Mouse (Mus musculus): Measurements from ENCODE around the gene Zfr. TPM values are rescaled to one million over a fixed set of nuclear protein-coding genes. Genes with fewer than 3 reads are reported as not detected.

The Zfr gene
- total and polyA plus RNA-seq, 3 experiments, result 47.5 to 89.8 (median 84.9) TPM

- no peaks in the 10 kb centered on the region for H3K27me3 ChIP-seq (replicated peaks)
- no peak overlapping the region for H3K4me3 ChIP-seq (replicated peaks in 1 of 3; ENCODE audit: low read depth in 2 of 3, low read length in 2 of 3, poor library complexity in 1 of 3)
- H3K79me2 ChIP-seq (replicated peaks; ENCODE audit: control insufficient read depth, extremely low read depth, insufficient read depth, poor library complexity, severe bottlenecking), result peaks cover 17% of the 10 kb centered on the region
- dilution Hi-C loops (cut with MboI; ENCODE audit: extremely low pct_ligation_motif_present, extremely low pct_unique_long_range_greater_than_20kb, low sequenced_read_pairs) (no loop called here), in situ Hi-C loops (cut with MboI; ENCODE audit: low pct_ligation_motif_present, low pct_unique_long_range_greater_than_20kb, low sequenced_read_pairs) (no loop called here)
- H3K9ac ChIP-seq (ENCODE audit: insufficient read depth, low read depth), result no peak overlapping the region
- H3K4me1 ChIP-seq (ENCODE audit: control insufficient read depth in 1 of 2, insufficient read depth in 2 of 2), result peaks cover 34 to 57% of the 10 kb centered on the region in 2 experiments
- no peak overlapping the region for H3K27ac ChIP-seq (ENCODE audit: insufficient read depth, low read depth)
- H3K9me3 ChIP-seq (replicated peaks; ENCODE audit: low read length), result no peaks in the 10 kb centered on the region
- peaks cover 0 to 21% of the 10 kb centered on the region in 2 experiments for H3K36me3 ChIP-seq (replicated peaks in 1 of 2; ENCODE audit: control insufficient read depth in 1 of 2, insufficient read depth in 1 of 2, low read length in 1 of 2)
- TF ChIP-seq MAZ (IDR thresholded peaks at IDR 0.05; ENCODE audit: low read depth, low read length) (no peak), ZC3H11A (IDR thresholded peaks at IDR 0.05; ENCODE audit: low read depth, low read length) (no peak), MAX (IDR thresholded peaks at IDR 0.05; ENCODE audit: low read length) (no peak), IRF4 (IDR thresholded peaks at IDR 0.05; ENCODE audit: low read depth, low read length) (no peak)
- H3K4me2 ChIP-seq (ENCODE audit: insufficient read depth, low read depth, poor library complexity, severe bottlenecking), result no peak overlapping the region
- DNase-seq (ENCODE audit: extremely low read depth), result no peak
Measured at GRCm38 (mm10) chr15:12217849-12218248, 100.2 kb downstream of the Zfr start.

GRCm38 (mm10) chr15:12218583-12219382 lies 101.2 kb downstream of the Zfr start:
- no peak overlapping the region for H3K9ac ChIP-seq (ENCODE audit: insufficient read depth, low read depth)
- in situ Hi-C loops (cut with MboI; ENCODE audit: low pct_ligation_motif_present, low pct_unique_long_range_greater_than_20kb, low sequenced_read_pairs), result no loop called here
- peaks cover 14% of the 10 kb centered on the region; the same call in 1 of the 2 replicates for H3K79me2 ChIP-seq (replicated peaks; ENCODE audit: control insufficient read depth, extremely low read depth, insufficient read depth, poor library complexity, severe bottlenecking)
- DNase-seq (ENCODE audit: extremely low read depth), result no peak
- peaks cover 30 to 49% of the 10 kb centered on the region in 2 experiments for H3K4me1 ChIP-seq (ENCODE audit: control insufficient read depth in 1 of 2, insufficient read depth in 2 of 2)
- no peak overlapping the region for H3K27ac ChIP-seq (ENCODE audit: insufficient read depth, low read depth)
- H3K9me3 ChIP-seq (replicated peaks; ENCODE audit: low read length), result no peaks in the 10 kb centered on the region
- H3K4me3 ChIP-seq (replicated peaks in 1 of 3; ENCODE audit: low read depth in 2 of 3, low read length in 2 of 3, poor library complexity in 1 of 3), result no peak overlapping the region
- H3K4me2 ChIP-seq (ENCODE audit: insufficient read depth, low read depth, poor library complexity, severe bottlenecking), result no peak overlapping the region
- no peaks in the 10 kb centered on the region for H3K27me3 ChIP-seq (replicated peaks)
- dilution Hi-C loops (cut with MboI; ENCODE audit: extremely low pct_ligation_motif_present, extremely low pct_unique_long_range_greater_than_20kb, low sequenced_read_pairs), result no loop called here
- H3K36me3 ChIP-seq (replicated peaks in 1 of 2; ENCODE audit: control insufficient read depth in 1 of 2, insufficient read depth in 1 of 2, low read length in 1 of 2), result peaks cover 0 to 19% of the 10 kb centered on the region in 2 experiments
- no peak for TF ChIP-seq ELF1 (IDR thresholded peaks at IDR 0.05; ENCODE audit: low read depth, low read length)
- no peak for TF ChIP-seq CHD2 (IDR thresholded peaks at IDR 0.05; ENCODE audit: low read length)
- no peak for TF ChIP-seq MYC (IDR thresholded peaks at IDR 0.05; ENCODE audit: low read depth, low read length)
- no peak for TF ChIP-seq HCFC1 (IDR thresholded peaks at IDR 0.05; ENCODE audit: low read depth, low read length)
- no peak for TF ChIP-seq MAX (IDR thresholded peaks at IDR 0.05; ENCODE audit: low read length)
- TF ChIP-seq RAD21 (IDR thresholded peaks at IDR 0.05; ENCODE audit: low read depth, low read length), result no peak
- no peak for TF ChIP-seq NELFE (IDR thresholded peaks at IDR 0.05; ENCODE audit: low read depth, low read length)
- no peak for TF ChIP-seq RCOR1 (conservative IDR thresholded peaks at IDR 0.05; ENCODE audit: low read depth, low read length)
- no peak for TF ChIP-seq TBP (conservative IDR thresholded peaks at IDR 0.05; ENCODE audit: low read depth, low read length)
- TF ChIP-seq CHD1 (IDR thresholded peaks at IDR 0.05; ENCODE audit: low read depth, low read length), result no peak
- no peak for TF ChIP-seq NRF1 (IDR thresholded peaks at IDR 0.05; ENCODE audit: low read depth, low read length)
